Mouse (Mus musculus): ENCODE measurements around the gene Pak4. TPM values are rescaled to one million over a fixed set of nuclear protein-coding genes. Genes with fewer than 3 reads are reported as not detected.

Pak4 gene
- polyA plus RNA-seq, 1 experiment: 33.4 TPM

- TF ChIP-seq MYOD1 (IDR thresholded peaks at IDR 0.05; ENCODE audit: control insufficient read depth, insufficient read length, low read depth) (no peak), CEBPB (IDR thresholded peaks at IDR 0.05; ENCODE audit: low read depth) (no peak), MAX (IDR thresholded peaks at IDR 0.05) (no peak), FOSL1 (IDR thresholded peaks at IDR 0.05; ENCODE audit: insufficient read depth, low read length, poor library complexity, severe bottlenecking) (no peak), CTCF (IDR thresholded peaks at IDR 0.05; ENCODE audit: control insufficient read depth, insufficient read depth, insufficient read length) (peak; percentile 41)
- no peaks in the 10 kb centered on the region for H3K27me3 ChIP-seq (ENCODE audit: control insufficient read depth, insufficient read depth, insufficient read length)
These were observed 29.7 kb downstream of the Pak4 start for GRCm38 (mm10) chr7:28568253-28568652.

GRCm38 (mm10) chr7:28567539-28567938 lies 30.4 kb downstream of the Pak4 start:
- no peaks in the 10 kb centered on the region for H3K27me3 ChIP-seq (ENCODE audit: control insufficient read depth, insufficient read depth, insufficient read length)
- no peak overlapping the region for H3ac ChIP-seq (ENCODE audit: control insufficient read depth, insufficient read length, low read depth)
- peaks cover 24% of the 10 kb centered on the region for H3K36me3 ChIP-seq (ENCODE audit: control insufficient read depth, insufficient read depth)
- TF ChIP-seq MAX (IDR thresholded peaks at IDR 0.05) (no peak), CTCF (IDR thresholded peaks at IDR 0.05; ENCODE audit: control insufficient read depth, insufficient read depth, insufficient read length) (no peak), CEBPB (IDR thresholded peaks at IDR 0.05; ENCODE audit: low read depth) (no peak), MYOD1 (IDR thresholded peaks at IDR 0.05; ENCODE audit: control insufficient read depth, insufficient read length, low read depth) (no peak), MYOG (IDR thresholded peaks at IDR 0.05; ENCODE audit: control insufficient read depth, extremely low read depth, insufficient read length) (no peak), USF1 (IDR thresholded peaks at IDR 0.05; ENCODE audit: low read depth) (no peak)
- H3K79me2 ChIP-seq (ENCODE audit: control insufficient read depth, insufficient read depth): peaks cover 14% of the 10 kb centered on the region
- H3K79me3 ChIP-seq (ENCODE audit: low read depth): peaks cover 3% of the 10 kb centered on the region
- H3K4me3 ChIP-seq (ENCODE audit: insufficient read depth, poor library complexity, severe bottlenecking): no peak overlapping the region

More at GRCm38 (mm10) chr7:28568253-28568652, 29.7 kb downstream of the Pak4 start:
- Histone ChIP-seq H3K79me2 (ENCODE audit: control insufficient read depth, insufficient read depth) (peaks cover 16% of the 10 kb centered on the region), H3K4me3 (ENCODE audit: insufficient read depth, poor library complexity, severe bottlenecking) (no peak overlapping the region), H3ac (ENCODE audit: control insufficient read depth, insufficient read length, low read depth) (no peak overlapping the region), H3K79me3 (ENCODE audit: low read depth) (peaks cover 3% of the 10 kb centered on the region), H3K36me3 (ENCODE audit: control insufficient read depth, insufficient read depth) (peaks cover 24% of the 10 kb centered on the region)

GRCm38 (mm10) chr7:28565407-28565806 lies 32.6 kb downstream of the Pak4 start:
- Histone ChIP-seq H3K4me3 (ENCODE audit: insufficient read depth, poor library complexity, severe bottlenecking) (no peak overlapping the region), H3K79me2 (ENCODE audit: control insufficient read depth, insufficient read depth) (no peaks in the 10 kb centered on the region), H3K79me3 (ENCODE audit: low read depth) (no peaks in the 10 kb centered on the region), H3ac (ENCODE audit: control insufficient read depth, insufficient read length, low read depth) (no peak overlapping the region), H3K36me3 (ENCODE audit: control insufficient read depth, insufficient read depth) (peaks cover 24% of the 10 kb centered on the region), H3K27me3 (ENCODE audit: control insufficient read depth, insufficient read depth, insufficient read length) (no peaks in the 10 kb centered on the region)
- no peak for TF ChIP-seq CTCF (IDR thresholded peaks at IDR 0.05; ENCODE audit: control insufficient read depth, insufficient read depth, insufficient read length)
- TF ChIP-seq USF1 (IDR thresholded peaks at IDR 0.05; ENCODE audit: low read depth): no peak
- no peak for TF ChIP-seq CEBPB (IDR thresholded peaks at IDR 0.05; ENCODE audit: low read depth)
- TF ChIP-seq MYOD1 (IDR thresholded peaks at IDR 0.05; ENCODE audit: control insufficient read depth, insufficient read length, low read depth): no peak
- TF ChIP-seq FOSL1 (IDR thresholded peaks at IDR 0.05; ENCODE audit: insufficient read depth, low read length, poor library complexity, severe bottlenecking): no peak
- no peak for TF ChIP-seq MYOG (IDR thresholded peaks at IDR 0.05; ENCODE audit: control insufficient read depth, extremely low read depth, insufficient read length)
- no peak for TF ChIP-seq MAX (IDR thresholded peaks at IDR 0.05)

GRCm38 (mm10) chr7:28562951-28563350 lies 35.0 kb downstream of the Pak4 start:
- TF ChIP-seq USF1 (IDR thresholded peaks at IDR 0.05; ENCODE audit: low read depth): no peak
- no peak for TF ChIP-seq MYOD1 (IDR thresholded peaks at IDR 0.05; ENCODE audit: control insufficient read depth, insufficient read length, low read depth)
- no peak for TF ChIP-seq MYOG (IDR thresholded peaks at IDR 0.05; ENCODE audit: control insufficient read depth, extremely low read depth, insufficient read length)
- no peak for TF ChIP-seq MAX (IDR thresholded peaks at IDR 0.05)
- no peak for TF ChIP-seq FOSL1 (IDR thresholded peaks at IDR 0.05; ENCODE audit: insufficient read depth, low read length, poor library complexity, severe bottlenecking)
- TF ChIP-seq CTCF (IDR thresholded peaks at IDR 0.05; ENCODE audit: control insufficient read depth, insufficient read depth, insufficient read length): no peak
- TF ChIP-seq CEBPB (IDR thresholded peaks at IDR 0.05; ENCODE audit: low read depth): no peak
- no peak overlapping the region for H3K4me3 ChIP-seq (ENCODE audit: insufficient read depth, poor library complexity, severe bottlenecking)
- H3ac ChIP-seq (ENCODE audit: control insufficient read depth, insufficient read length, low read depth): no peak overlapping the region
- H3K79me2 ChIP-seq (ENCODE audit: control insufficient read depth, insufficient read depth): no peaks in the 10 kb centered on the region
- H3K79me3 ChIP-seq (ENCODE audit: low read depth): no peaks in the 10 kb centered on the region
- no peaks in the 10 kb centered on the region for H3K27me3 ChIP-seq (ENCODE audit: control insufficient read depth, insufficient read depth, insufficient read length)
- peaks cover 22% of the 10 kb centered on the region for H3K36me3 ChIP-seq (ENCODE audit: control insufficient read depth, insufficient read depth)

DNA sequence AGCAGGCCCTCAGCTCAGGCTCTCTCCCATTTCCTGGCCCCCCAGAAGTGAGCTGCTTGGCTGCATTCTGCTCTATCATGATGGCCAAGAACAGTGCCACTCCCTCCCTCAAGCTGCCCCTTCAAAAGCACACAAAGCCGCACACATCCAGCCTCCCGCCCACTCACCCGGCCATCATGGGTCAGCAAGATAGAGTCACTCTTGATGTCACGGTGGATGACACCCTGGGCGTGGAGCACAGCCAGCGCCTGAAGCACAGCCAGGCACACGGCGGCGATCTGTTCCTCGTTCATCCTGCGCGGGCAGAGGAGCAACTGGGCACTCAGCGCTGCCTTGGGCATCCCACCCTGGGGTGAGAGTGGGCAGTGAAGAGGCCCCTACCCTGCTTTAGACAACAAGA lies 35.6 kb downstream of the Pak4 start:
- H3K36me3 ChIP-seq (ENCODE audit: control insufficient read depth, insufficient read depth): peaks cover 16% of the 10 kb centered on the region

DNA sequence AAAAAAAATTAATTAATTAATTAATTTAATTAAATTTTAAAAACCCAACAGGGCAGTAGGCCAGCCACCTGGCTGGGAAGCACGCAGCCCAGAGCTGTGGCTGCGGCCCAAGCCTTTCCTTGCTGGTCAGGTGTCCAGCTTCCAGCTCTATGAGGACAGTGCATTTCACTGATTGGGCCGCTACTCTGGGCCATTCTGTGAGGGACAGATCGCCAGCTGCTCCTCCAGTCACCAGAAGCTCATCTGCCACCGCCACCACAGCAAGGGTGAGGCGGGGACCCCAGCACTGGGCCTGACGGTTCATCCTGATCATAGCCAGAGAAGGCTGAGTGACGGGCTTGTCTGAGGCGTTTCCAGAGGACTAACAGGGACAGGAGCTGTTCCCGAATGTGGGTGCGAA lies 36.0 kb downstream of the Pak4 start:
- Histone ChIP-seq H3K36me3 (ENCODE audit: control insufficient read depth, insufficient read depth) (peaks cover 12% of the 10 kb centered on the region), H3ac (ENCODE audit: control insufficient read depth, insufficient read length, low read depth) (no peak overlapping the region), H3K27me3 (ENCODE audit: control insufficient read depth, insufficient read depth, insufficient read length) (no peaks in the 10 kb centered on the region), H3K79me2 (ENCODE audit: control insufficient read depth, insufficient read depth) (no peaks in the 10 kb centered on the region), H3K79me3 (ENCODE audit: low read depth) (no peaks in the 10 kb centered on the region), H3K4me3 (ENCODE audit: insufficient read depth, poor library complexity, severe bottlenecking) (no peak overlapping the region)
- TF ChIP-seq MAX (IDR thresholded peaks at IDR 0.05) (no peak), MYOG (IDR thresholded peaks at IDR 0.05; ENCODE audit: control insufficient read depth, extremely low read depth, insufficient read length) (no peak), CTCF (IDR thresholded peaks at IDR 0.05; ENCODE audit: control insufficient read depth, insufficient read depth, insufficient read length) (no peak), MYOD1 (IDR thresholded peaks at IDR 0.05; ENCODE audit: control insufficient read depth, insufficient read length, low read depth) (no peak), CEBPB (IDR thresholded peaks at IDR 0.05; ENCODE audit: low read depth) (no peak), FOSL1 (IDR thresholded peaks at IDR 0.05; ENCODE audit: insufficient read depth, low read length, poor library complexity, severe bottlenecking) (no peak), USF1 (IDR thresholded peaks at IDR 0.05; ENCODE audit: low read depth) (no peak)

More for the DNA sequence above, 35.6 kb downstream of the Pak4 start:
- no peaks in the 10 kb centered on the region for H3K79me3 ChIP-seq (ENCODE audit: low read depth)
- TF ChIP-seq FOSL1 (IDR thresholded peaks at IDR 0.05; ENCODE audit: insufficient read depth, low read length, poor library complexity, severe bottlenecking) (no peak), MYOD1 (IDR thresholded peaks at IDR 0.05; ENCODE audit: control insufficient read depth, insufficient read length, low read depth) (no peak)
- H3K4me3 ChIP-seq (ENCODE audit: insufficient read depth, poor library complexity, severe bottlenecking): no peak overlapping the region
- H3K79me2 ChIP-seq (ENCODE audit: control insufficient read depth, insufficient read depth): no peaks in the 10 kb centered on the region
- no peaks in the 10 kb centered on the region for H3K27me3 ChIP-seq (ENCODE audit: control insufficient read depth, insufficient read depth, insufficient read length)
- no peak overlapping the region for H3ac ChIP-seq (ENCODE audit: control insufficient read depth, insufficient read length, low read depth)
